Mouse (Mus musculus) heart, adult 2 months (tissue): ENCODE data around the gene Rasa3.

Source experiments
- CTCF ChIP-seq: fragments of 200-600 bp; IDR thresholded peaks from 2 replicates; pipeline ENCODE4 v1.8.1; 2022; ENCODE audit warnings: antibody characterized with exemption, mild to moderate bottlenecking, moderate library complexity
- EP300 ChIP-seq: fragments of 200-500 bp; IDR thresholded peaks from 2 replicates; pipeline ENCODE4 v1.6.1; 2011; ENCODE audit warnings: low read depth, low read length, control low read depth; ENCODE audit not compliant: insufficient read depth

- TF ChIP-seq EP300 = no peak
- TF ChIP-seq CTCF = no peak
Observed at GRCm38 (mm10) chr8:13627591-13627990, 49.8 kb downstream of the Rasa3 start.
